Mouse (Mus musculus): ENCODE measurements around the gene Hdac8.

Hdac8 gene

GRCm38 (mm10) chrX:102339396-102340155 is 165.6 kb downstream of the Hdac8 start:
- DNase-seq: peak in 1 of 2 experiments; percentile 12

- no peak for DNase-seq
These were observed 185.5 kb downstream of the Hdac8 start for GRCm38 (mm10) chrX:102319696-102320095.

GRCm38 (mm10) chrX:102319252-102319651 is 185.9 kb downstream of the Hdac8 start:
- DNase-seq: no peak

GRCm38 (mm10) chrX:102318782-102319181 is 186.4 kb downstream of the Hdac8 start:
- no peak for DNase-seq

GRCm38 (mm10) chrX:102311119-102311518 is 194.0 kb downstream of the Hdac8 start:
- no peak for DNase-seq

- DNase-seq: no peak
These were observed 197.6 kb downstream of the Hdac8 start for GRCm38 (mm10) chrX:102307511-102307910.

GRCm38 (mm10) chrX:102305806-102306205 is 199.4 kb downstream of the Hdac8 start:
- no peak for DNase-seq

- no peak for DNase-seq
These were observed 200.2 kb downstream of the Hdac8 start for GRCm38 (mm10) chrX:102304914-102305313.

GRCm38 (mm10) chrX:102302476-102302875 is 202.7 kb downstream of the Hdac8 start:
- DNase-seq: no peak

GRCm38 (mm10) chrX:102284889-102285288 is 220.3 kb downstream of the Hdac8 start:
- DNase-seq: no peak

- DNase-seq: peak; percentile 75 to 85
These were observed 242.4 kb downstream of the Hdac8 start for GRCm38 (mm10) chrX:102262620-102263345.

- DNase-seq: no peak
These were observed 245.4 kb downstream of the Hdac8 start for GRCm38 (mm10) chrX:102259772-102260171.

- DNase-seq: peak; percentile 72 to 76
These were observed 251.3 kb downstream of the Hdac8 start for GRCm38 (mm10) chrX:102253892-102254291.

GRCm38 (mm10) chrX:102251937-102252860 is 253.0 kb downstream of the Hdac8 start, which contains the start of gene Cited1:
Cited1 (minus strand) TSS chrX:102252181.
- peak; percentile 71 to 80 for DNase-seq

GRCm38 (mm10) chrX:102251221-102251936 is 253.8 kb downstream of the Hdac8 start:
- peak in 1 of 2 experiments; percentile 36 for DNase-seq

GRCm38 (mm10) chrX:102250891-102251170 is 254.3 kb downstream of the Hdac8 start:
- no peak for DNase-seq

GRCm38 (mm10) chrX:102250150-102250890 is 254.8 kb downstream of the Hdac8 start:
- DNase-seq: peak; percentile 19 to 37

- DNase-seq: peak; percentile 3 to 10
These were observed 260.8 kb downstream of the Hdac8 start for GRCm38 (mm10) chrX:102244334-102244733.
